Mouse (Mus musculus) hindbrain, embryonic 11.5 days (tissue): ENCODE data around the gene A830031A19Rik. TPM values are rescaled to one million over a fixed set of nuclear protein-coding genes. Genes with fewer than 3 reads are reported as not detected.
A peak's percentile ranks its signal among the peaks of the same experiment; 100 is the strongest.

Experiments used
- ATAC-seq: fragments of 200-750 bp; cut with Nextera tagmentation; 2 replicates; pipeline ENCODE4 v1.8.0; 2017; ENCODE audit warnings: mild to moderate bottlenecking, moderate TSS enrichment, moderate library complexity; ENCODE audit not compliant: low FRiP score
- DNase-seq: peaks from one replicate; pipeline ENCODE4 v3.0.0-alpha.2; 2015; ENCODE audit warnings: low spot score
- H3K27ac ChIP-seq: fragments of 300-500 bp; sonication (generic); 2 replicates; pipeline ENCODE4 v1.5.1; 2014; ENCODE audit warnings: mild to moderate bottlenecking, low read depth, low read length
- H3K27me3 ChIP-seq: fragments of 300-500 bp; sonication (generic); 2 replicates; pipeline ENCODE4 v1.6.1; 2014; ENCODE audit warnings: mild to moderate bottlenecking, low read length, moderate library complexity, mixed read lengths; ENCODE audit not compliant: control insufficient read depth, insufficient read depth
- H3K36me3 ChIP-seq: fragments of 300-500 bp; sonication (generic); 2 replicates; pipeline ENCODE4 v1.6.1; 2014; ENCODE audit warnings: mild to moderate bottlenecking, low read length, moderate library complexity, mixed read lengths; ENCODE audit not compliant: control insufficient read depth, insufficient read depth
- H3K4me1 ChIP-seq: fragments of 300-500 bp; sonication (generic); replicated peaks from 2 replicates; pipeline ENCODE4 v1.6.1; 2014; ENCODE audit warnings: low read length, mixed read lengths; ENCODE audit not compliant: control insufficient read depth, insufficient read depth
- H3K4me2 ChIP-seq: fragments of 300-500 bp; sonication (generic); replicated peaks from 2 replicates; pipeline ENCODE4 v1.6.1; 2014; ENCODE audit warnings: mild to moderate bottlenecking, low read depth, low read length
- H3K4me3 ChIP-seq: fragments of 300-500 bp; sonication (generic); 2 replicates; pipeline ENCODE4 v1.5.1; 2014; ENCODE audit warnings: low read depth, low read length
- H3K9ac ChIP-seq: fragments of 300-500 bp; sonication (generic); 2 replicates; pipeline ENCODE4 v1.6.1; 2014; ENCODE audit warnings: low read depth, low read length
- H3K9me3 ChIP-seq: fragments of 300-500 bp; sonication (generic); 2 replicates; pipeline ENCODE4 v1.6.1; 2016; ENCODE audit warnings: low read length; ENCODE audit not compliant: control insufficient read depth
- WGBS: fragments of 180-500 bp; shearing (Covaris S2); extraction: QIAGEN DNeasy Blood & Tissue Kit; methylation state at CpG from one replicate; pipeline ENCODE4 v1.1.7; 2014; 5-methylcytosine and 5-hydroxymethylcytosine counted together
- polyA plus RNA-seq: library from polyadenylated mRNA; unstranded; fragments of >200 nt; fragmentation: Nextera tagmentation; extraction: Ambion mirVana; gene quantifications from 2 replicates; pipeline ENCODE4 v1.2.1, GENCODE M21; 2014

Gene A830031A19Rik
- polyA plus RNA-seq: not detected in 2 replicates

DNA sequence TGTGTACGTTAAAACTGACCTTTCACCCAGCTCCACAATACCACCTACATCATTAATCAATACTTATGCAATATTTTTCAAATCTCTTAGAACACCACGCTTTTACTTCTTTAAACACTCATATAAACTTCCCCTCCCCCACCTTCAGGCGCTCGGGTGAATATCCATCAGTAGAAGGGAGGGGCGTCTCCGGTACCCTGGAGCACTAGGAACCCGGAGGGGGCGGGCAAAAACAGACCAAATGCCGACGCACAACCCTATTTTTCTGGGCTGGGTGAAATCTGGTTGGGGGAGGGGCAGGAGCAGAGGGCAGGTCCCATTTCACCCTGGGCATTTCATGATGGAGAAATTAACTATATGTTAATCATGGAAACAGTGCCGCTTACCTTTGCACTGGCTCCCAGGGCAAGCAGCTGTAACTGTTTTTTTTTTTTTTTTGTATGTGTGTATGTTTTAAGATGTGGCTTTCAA is at the start of gene A830031A19Rik:
A830031A19Rik (minus strand) TSS at position 421 of the 471 bp plus-strand sequence.
- Histone ChIP-seq H3K9me3 (no peaks in the 10 kb centered on the region), H3K36me3 (no peaks in the 10 kb centered on the region), H3K27me3 (no peaks in the 10 kb centered on the region), H3K27ac (peak within 1 kb of the TSS; percentile 95), H3K4me2 (peak within 1 kb of the TSS; percentile 97), H3K4me1 (0 out of 2 replicates have a peak, but pooled peaks cover 2% of the 10 kb centered on the region), H3K9ac (peak within 1 kb of the TSS; percentile 83), H3K4me3 (peak within 1 kb of the TSS; percentile 87)
- no peak for ATAC-seq
- WGBS: 0% methylated on average over 11 of the region's 11 CpGs
- peak; percentile 59 for DNase-seq

DNA sequence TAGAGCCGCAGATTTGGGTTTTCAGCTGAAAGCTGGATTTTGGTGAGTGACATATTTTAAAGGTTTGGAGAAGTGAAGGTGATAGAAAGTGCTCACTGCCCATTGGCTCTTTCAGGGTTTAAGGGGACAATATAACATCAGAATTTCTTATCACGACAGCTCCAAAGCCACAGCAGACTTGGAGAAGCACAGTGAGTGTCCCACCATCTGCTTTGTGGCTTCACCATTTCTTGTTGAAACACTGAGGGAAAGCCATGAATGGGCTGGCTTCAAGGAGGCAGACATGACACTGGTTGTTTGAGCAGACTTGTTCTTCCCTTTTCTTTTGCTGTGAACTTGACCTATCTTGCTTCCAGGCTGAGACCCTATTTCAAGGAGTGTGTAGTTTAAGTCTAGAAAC is 49.1 kb upstream of the A830031A19Rik start:
- ATAC-seq (no peak), DNase-seq (no peak)
- Histone ChIP-seq H3K27me3 (no peaks in the 10 kb centered on the region), H3K4me1 (no peaks in the 10 kb centered on the region), H3K4me3 (no peak overlapping the region), H3K36me3 (no peaks in the 10 kb centered on the region), H3K27ac (no peak overlapping the region), H3K9me3 (no peaks in the 10 kb centered on the region), H3K4me2 (no peak overlapping the region), H3K9ac (no peak overlapping the region)
- 87% methylated on average over 2 of the region's 2 CpGs for WGBS

GRCm38 (mm10) chr11:24122899-24123298 is 48.0 kb upstream of the A830031A19Rik start:
- no peak overlapping the region for H3K9ac ChIP-seq
- H3K4me1 ChIP-seq: peaks cover 2% of the 10 kb centered on the region; the same call in 1 of the 2 replicates
- H3K9me3 ChIP-seq: no peaks in the 10 kb centered on the region
- no peak for ATAC-seq
- no peak for DNase-seq
- no peaks in the 10 kb centered on the region for H3K27me3 ChIP-seq
- no peak overlapping the region for H3K4me2 ChIP-seq
- 97% methylated on average over 7 of the region's 7 CpGs for WGBS
- H3K36me3 ChIP-seq: no peaks in the 10 kb centered on the region
- no peak overlapping the region for H3K27ac ChIP-seq
- no peak overlapping the region for H3K4me3 ChIP-seq

DNA sequence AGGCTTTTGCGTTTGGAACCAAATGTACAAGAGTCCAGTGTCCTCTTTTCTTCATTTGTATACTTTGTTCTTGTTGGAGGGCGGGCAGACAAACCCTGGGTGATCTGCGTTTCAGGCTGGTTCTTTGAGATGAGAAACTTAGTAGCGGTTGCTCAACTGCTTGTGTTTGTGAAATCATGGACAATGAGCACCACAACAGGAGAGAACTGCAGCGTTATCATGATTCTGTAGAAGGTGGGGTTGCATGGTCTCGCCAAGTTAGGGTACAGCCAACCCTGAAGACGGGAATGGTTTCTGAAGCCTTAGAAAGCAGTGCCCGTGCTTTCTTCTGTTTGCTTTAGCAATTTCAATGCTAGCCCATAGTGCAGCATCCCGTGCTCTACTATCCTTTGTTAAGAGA is 46.3 kb upstream of the A830031A19Rik start:
- Histone ChIP-seq H3K4me2 (no peak overlapping the region), H3K9ac (no peak overlapping the region), H3K36me3 (no peaks in the 10 kb centered on the region), H3K4me3 (no peak overlapping the region), H3K27ac (no peak overlapping the region), H3K4me1 (peaks cover 2% of the 10 kb centered on the region; the same call in 1 of the 2 replicates), H3K27me3 (no peaks in the 10 kb centered on the region), H3K9me3 (no peaks in the 10 kb centered on the region)
- ATAC-seq (no peak), DNase-seq (no peak)
- 84% methylated on average over 9 of the region's 9 CpGs for WGBS

DNA sequence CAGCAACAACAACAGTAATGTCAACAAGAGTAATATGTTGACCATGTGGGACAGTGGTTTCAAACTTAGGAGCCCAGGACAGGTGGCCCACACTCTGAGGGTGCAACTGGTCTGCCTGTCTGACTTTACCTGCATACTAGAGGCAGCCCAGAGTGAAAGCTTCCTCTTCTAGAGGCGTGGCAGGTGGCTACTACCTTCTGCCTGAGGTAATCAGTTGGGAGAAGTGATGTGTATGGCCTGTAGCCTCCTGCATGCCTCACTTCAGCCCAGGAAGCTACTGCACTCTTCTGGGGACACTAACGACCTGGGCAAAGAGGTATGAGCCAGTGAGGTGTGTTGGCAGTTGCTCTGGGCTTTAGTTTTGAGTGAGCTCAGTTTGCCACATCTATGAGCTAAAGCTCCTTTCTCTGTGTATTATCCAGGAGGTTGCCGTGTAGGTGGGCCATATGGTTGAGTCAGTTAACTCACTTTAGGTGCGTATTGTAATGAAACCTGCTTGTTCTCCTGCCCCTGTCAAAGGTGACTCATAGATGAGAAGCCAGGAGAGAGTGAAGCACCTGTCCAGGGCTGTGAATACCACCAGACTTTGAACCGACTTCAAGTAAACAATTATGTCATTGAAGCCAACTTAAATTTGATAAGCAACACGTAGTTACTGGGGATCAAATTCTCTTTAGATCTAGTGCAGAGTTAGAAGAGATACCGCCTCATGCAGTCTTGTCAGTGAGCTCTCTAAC is 41.9 kb upstream of the A830031A19Rik start:
- ATAC-seq (no peak), DNase-seq (no peak)
- peaks cover 2% of the 10 kb centered on the region; the same call in 1 of the 2 replicates for H3K4me1 ChIP-seq

DNA sequence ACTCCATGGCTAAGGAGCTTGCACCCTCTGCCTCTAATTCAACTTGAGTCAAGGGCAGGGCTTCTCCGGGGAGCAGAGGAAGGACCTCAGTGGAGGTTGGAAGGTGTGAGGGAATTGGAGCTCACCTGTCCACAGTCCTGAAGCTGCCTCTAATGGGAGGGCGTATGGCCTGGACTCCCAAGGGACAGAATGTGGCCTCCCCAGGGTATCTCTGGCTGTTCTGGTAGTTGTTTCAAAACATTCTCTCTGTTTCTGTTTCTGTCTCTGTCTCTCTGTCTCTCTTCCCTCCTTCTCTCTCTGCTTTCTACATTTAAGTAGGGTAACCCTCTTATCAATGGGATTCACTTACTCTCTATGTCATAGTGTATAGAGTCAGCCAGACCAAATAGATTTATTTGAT is 41.2 kb upstream of the A830031A19Rik start:
- no peaks in the 10 kb centered on the region for H3K9me3 ChIP-seq
- no peak for ATAC-seq
- 90% methylated on average over 2 of the region's 2 CpGs for WGBS
- no peaks in the 10 kb centered on the region for H3K27me3 ChIP-seq
- DNase-seq: no peak
- peaks cover 2% of the 10 kb centered on the region; the same call in 1 of the 2 replicates for H3K4me1 ChIP-seq
- no peak overlapping the region for H3K9ac ChIP-seq
- H3K4me2 ChIP-seq: no peak overlapping the region
- no peaks in the 10 kb centered on the region for H3K36me3 ChIP-seq
- H3K4me3 ChIP-seq: no peak overlapping the region
- no peak overlapping the region for H3K27ac ChIP-seq

More for the DNA sequence above, 41.9 kb upstream of the A830031A19Rik start:
- 89% methylated on average over 7 of the region's 7 CpGs for WGBS
- Histone ChIP-seq H3K4me2 (no peak overlapping the region), H3K4me3 (no peak overlapping the region), H3K27me3 (no peaks in the 10 kb centered on the region), H3K36me3 (no peaks in the 10 kb centered on the region), H3K9me3 (no peaks in the 10 kb centered on the region), H3K9ac (no peak overlapping the region), H3K27ac (no peak overlapping the region)

- peaks cover 2% of the 10 kb centered on the region; the same call in 1 of the 2 replicates for H3K4me1 ChIP-seq
- H3K9ac ChIP-seq: no peak overlapping the region
- 84% methylated on average over 12 of the region's 12 CpGs for WGBS
- no peaks in the 10 kb centered on the region for H3K36me3 ChIP-seq
- H3K4me2 ChIP-seq: no peak overlapping the region
- no peak for DNase-seq
- no peaks in the 10 kb centered on the region for H3K27me3 ChIP-seq
- H3K4me3 ChIP-seq: no peak overlapping the region
- no peaks in the 10 kb centered on the region for H3K9me3 ChIP-seq
- no peak for ATAC-seq
- no peak overlapping the region for H3K27ac ChIP-seq
Measured at GRCm38 (mm10) chr11:24115017-24115752, 40.3 kb upstream of the A830031A19Rik start.

- no peaks in the 10 kb centered on the region for H3K9me3 ChIP-seq
- H3K4me1 ChIP-seq: no peaks in the 10 kb centered on the region
- DNase-seq: no peak
- no peak overlapping the region for H3K9ac ChIP-seq
- H3K27ac ChIP-seq: no peak overlapping the region
- H3K4me2 ChIP-seq: no peak overlapping the region
- no peak overlapping the region for H3K4me3 ChIP-seq
- ATAC-seq: no peak
- H3K27me3 ChIP-seq: no peaks in the 10 kb centered on the region
- H3K36me3 ChIP-seq: no peaks in the 10 kb centered on the region
- WGBS: 56% methylated on average over 6 of the region's 6 CpGs
Measured at GRCm38 (mm10) chr11:24111720-24112119, 36.9 kb upstream of the A830031A19Rik start.
